Mouse (Mus musculus): ENCODE measurements around the gene Ogt. TPM values are rescaled to one million over a fixed set of nuclear protein-coding genes. Genes with fewer than 3 reads are reported as not detected.

Ogt gene
- total RNA-seq, 1 experiment from 2014 or later: 328 TPM

Other genes starting within 250 kb of the Ogt start
- 77.9 and 131 TPM in 2 replicates for gene Zmym3, start 219.2 kb upstream of the Ogt start, total RNA-seq (2021)
- gene Nono, start 210.7 kb upstream of the Ogt start, total RNA-seq (2021): 218 and 222 TPM in 2 replicates
- 0.94 and 1.2 TPM in 2 replicates for gene Itgb1bp2, start 191.0 kb upstream of the Ogt start, total RNA-seq (2021)
- gene Taf1, start 107.3 kb upstream of the Ogt start, total RNA-seq (2021): 36.4 and 44.9 TPM in 2 replicates
- gene Cxcr3, start 94.2 kb downstream of the Ogt start, total RNA-seq (2021): not detected in 2 replicates
- not detected in 2 replicates for gene Gm4779, start 154.4 kb downstream of the Ogt start, total RNA-seq (2021)
- not detected in 2 replicates for gene 8030474K03Rik, start 154.6 kb downstream of the Ogt start, total RNA-seq (2021)
- gene Nhsl2, start 209.3 kb downstream of the Ogt start, total RNA-seq (2021): 6.2 and 6.9 TPM in 2 replicates